Mouse (Mus musculus): ENCODE measurements around the gene Zfp462.

DNA sequence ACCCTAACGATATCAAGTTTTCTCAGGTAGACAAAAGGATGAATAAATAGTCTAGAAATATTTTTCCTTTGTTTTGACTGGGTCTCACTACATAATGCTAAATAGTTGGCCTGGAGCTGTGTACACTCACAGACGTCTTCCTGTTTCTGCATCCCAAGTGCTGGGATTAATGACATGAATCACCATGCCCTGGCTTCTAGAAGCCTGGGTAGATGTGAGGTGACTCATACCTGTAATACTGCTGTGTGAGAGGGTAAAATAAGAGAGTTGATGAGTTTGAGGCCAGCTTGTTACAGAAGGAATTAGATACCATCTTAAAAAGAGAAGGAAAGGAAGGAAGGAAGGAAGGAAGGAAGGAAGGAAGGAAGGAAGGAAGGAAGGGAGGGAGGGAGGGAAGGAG, 15.2 kb upstream of the Zfp462 start:
- no peak for TF ChIP-seq CTCF (IDR thresholded peaks at IDR 0.05)
- TF ChIP-seq POLR2A (IDR thresholded peaks at IDR 0.05; ENCODE audit: insufficient read depth, low read depth, low read length): no peak
